Mouse (Mus musculus): Measurements from ENCODE around the gene Etfa.

DNA sequence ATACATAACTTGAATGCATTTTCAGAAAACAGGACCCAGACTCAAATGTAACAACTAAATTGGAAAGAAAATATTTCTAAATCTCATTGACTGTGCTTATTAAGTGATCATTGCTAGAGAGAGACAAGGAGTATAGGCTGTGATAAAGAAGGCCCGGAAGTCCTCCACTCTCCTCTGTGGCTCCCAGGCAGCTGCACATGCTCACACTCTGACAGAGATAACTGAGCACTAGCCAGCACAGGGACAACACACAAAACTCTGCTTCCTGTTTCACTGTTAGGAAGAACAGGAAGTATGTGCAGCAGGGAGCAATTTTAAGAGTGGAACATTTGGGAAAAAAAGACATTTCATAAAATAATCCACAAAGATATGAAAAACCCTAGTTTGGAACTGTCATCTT, 42.9 kb upstream of the Etfa start:
- TF ChIP-seq CTCF (IDR thresholded peaks at IDR 0.05; ENCODE audit: control insufficient read depth, insufficient read depth, low read length) (no peak), POLR2A (IDR thresholded peaks at IDR 0.05; ENCODE audit: borderline replicate concordance, control insufficient read depth, low read depth, low read length) (no peak)

All from bone marrow, adult 2 months (tissue).